8 mouse cellular contexts compared by ENCODE assay signal in genomic region chr3:36840650-36841555, GRCm38 (mm10). TPM values are rescaled to one million over a fixed set of nuclear protein-coding genes. Genes with fewer than 3 reads are reported as not detected.
DNase-seq lines count a peak whose midpoint lies in the region; ATAC-seq lines count a peak whose summit lies in the region.

No protein-coding gene starts in this region.

- WGBS in limb, embryonic 11.5 days, result 26% methylated on average over 12 of the region's 12 CpGs
- WGBS in midbrain, embryonic 13.5 days, result 22% methylated on average over 12 of the region's 12 CpGs

- H3K36me3 ChIP-seq in limb, embryonic 11.5 days (ENCODE audit: control insufficient read depth, insufficient read depth, low read length), result no peaks in the 10 kb centered on the region
- H3K36me3 ChIP-seq in midbrain, embryonic 13.5 days, result no peaks in the 10 kb centered on the region

- 0 out of 2 replicates have a peak overlapping the region, but pooled peaks have one; percentile 17 for H3K4me2 ChIP-seq in limb, embryonic 11.5 days (ENCODE audit: low read depth, severe bottlenecking)
- H3K4me2 ChIP-seq in midbrain, embryonic 13.5 days (replicated peaks), result peak overlapping the region; percentile 22

- H3K9ac ChIP-seq in limb, embryonic 11.5 days (ENCODE audit: low read length), result no peak overlapping the region
- no peak overlapping the region for H3K9ac ChIP-seq in midbrain, embryonic 13.5 days (replicated peaks)

- ATAC-seq in limb, embryonic 11.5 days (ENCODE audit: insufficient number of reproducible peaks, low FRiP score, low TSS enrichment, low read depth), result peak; percentile 60; the same call in 1 of the 2 replicates
- ATAC-seq in midbrain, embryonic 13.5 days, result peak; percentile 88

- H3K27me3 ChIP-seq in limb, embryonic 11.5 days (ENCODE audit: control insufficient read depth, insufficient read depth, low read length), result no peaks in the 10 kb centered on the region
- no peaks in the 10 kb centered on the region for H3K27me3 ChIP-seq in midbrain, embryonic 13.5 days

- no peak overlapping the region for H3K4me3 ChIP-seq in limb, embryonic 11.5 days (ENCODE audit: low read depth, low read length)
- no peak overlapping the region for H3K4me3 ChIP-seq in midbrain, embryonic 13.5 days (replicated peaks)

- no peak overlapping the region for H3K27ac ChIP-seq in limb, embryonic 11.5 days (replicated peaks; ENCODE audit: low read depth, low read length)
- no peak overlapping the region for H3K27ac ChIP-seq in midbrain, embryonic 13.5 days

- DNase-seq in urinary bladder, postnatal 25 days (ENCODE audit: low spot score), result peak; percentile 36
- DNase-seq in urinary bladder, adult 2 months (ENCODE audit: low spot score), result no peak
- DNase-seq in embryo, embryonic 11.5 days (ENCODE audit: low read depth, low spot score), result peak; percentile 55
- peak; percentile 61 for DNase-seq in heart, adult 8-10 months (ENCODE audit: low spot score)
- DNase-seq in kidney, adult 18-20 months, result peak; percentile 63
- peak; percentile 65 for DNase-seq in limb, embryonic 11.5 days (ENCODE audit: low spot score)
- peak; percentile 21 for DNase-seq in spleen, adult 12 weeks (ENCODE audit: low spot score)

- no peaks in the 10 kb centered on the region for H3K9me3 ChIP-seq in limb, embryonic 11.5 days (ENCODE audit: control insufficient read depth, low read length)
- no peaks in the 10 kb centered on the region for H3K9me3 ChIP-seq in midbrain, embryonic 13.5 days

- no peaks in the 10 kb centered on the region for H3K4me1 ChIP-seq in limb, embryonic 11.5 days (ENCODE audit: control insufficient read depth, insufficient read depth, low read length)
- H3K4me1 ChIP-seq in midbrain, embryonic 13.5 days (replicated peaks), result peaks cover 5% of the 10 kb centered on the region; the same call in 1 of the 2 replicates

RNA-seq across cellular contexts. Expression of gene 4932438A13Rik, which starts 22.0 kb away (rescaled TPM):
- 27.1 and 29.6 TPM in 2 replicates for polyA plus RNA-seq in urinary bladder, adult 2 months (2012; rRNA removed)
- 10 to 100 TPM; 44.8 to 53.5 (median 46.3) TPM for total RNA-seq in heart, adult 8-10 months (2022)
- polyA plus RNA-seq in limb, embryonic 11.5 days (2014; fragmentation: Nextera tagmentation; extraction: Ambion mirVana), result 44.0 and 57.1 TPM in 2 replicates
- polyA plus RNA-seq in midbrain, embryonic 13.5 days (2015; fragmentation: Nextera tagmentation; extraction: Ambion mirVana), result 57.1 and 60.4 TPM in 2 replicates
